Mouse (Mus musculus) frontal cortex, adult 2 months (tissue): ENCODE measurements at regions not wholly inside any gene's neighbourhood (a gene's known extent, or its start where the extent isn't known, plus 50 kb on each side); places are given as distances from the start of the nearest gene placed in this dataset.
A peak's percentile ranks its signal among the peaks of the same experiment; 100 is the strongest.

Experiments
- DNase-seq, 2 experiments: peaks; one replicate each; pipeline ENCODE4 v3.0.0; 2022; ENCODE audit warnings: low spot score in 1 of 2; ENCODE audit errors: extremely low spot score in 1 of 2

GRCm38 (mm10) chr2:57597694-57598358 lies 360.4 kb downstream of the Gpd2 start:
- no peak for DNase-seq

- no peak for DNase-seq
Measured at GRCm38 (mm10) chr2:57611599-57611998, 374.2 kb downstream of the Gpd2 start.

DNA sequence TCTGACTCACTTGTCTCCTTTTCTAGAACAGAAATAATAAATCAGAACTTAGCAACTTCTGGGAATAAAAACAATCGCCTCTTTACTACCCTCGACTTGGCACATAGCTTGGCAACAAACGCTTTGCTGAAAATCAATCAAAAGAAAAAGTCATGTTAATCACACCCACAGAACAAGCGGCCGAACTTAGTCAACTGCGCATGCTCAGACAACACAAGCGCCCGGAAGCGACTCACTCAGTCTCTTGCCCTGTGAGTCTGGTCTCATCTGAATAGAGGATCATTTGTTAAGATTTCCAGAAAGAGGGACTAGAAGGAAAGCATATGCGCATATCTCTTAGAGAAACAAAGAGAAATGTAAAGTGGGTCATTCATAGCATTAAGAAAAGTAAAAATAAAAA lies 375.8 kb downstream of the Gpd2 start:
- peak in 1 of 2 experiments; percentile 32 for DNase-seq

- DNase-seq: peak in 1 of 2 experiments; percentile 19
Measured at GRCm38 (mm10) chr2:57614587-57614991, 377.2 kb downstream of the Gpd2 start.

GRCm38 (mm10) chr2:57616525-57617225 lies 379.2 kb downstream of the Gpd2 start:
- DNase-seq: no peak

DNA sequence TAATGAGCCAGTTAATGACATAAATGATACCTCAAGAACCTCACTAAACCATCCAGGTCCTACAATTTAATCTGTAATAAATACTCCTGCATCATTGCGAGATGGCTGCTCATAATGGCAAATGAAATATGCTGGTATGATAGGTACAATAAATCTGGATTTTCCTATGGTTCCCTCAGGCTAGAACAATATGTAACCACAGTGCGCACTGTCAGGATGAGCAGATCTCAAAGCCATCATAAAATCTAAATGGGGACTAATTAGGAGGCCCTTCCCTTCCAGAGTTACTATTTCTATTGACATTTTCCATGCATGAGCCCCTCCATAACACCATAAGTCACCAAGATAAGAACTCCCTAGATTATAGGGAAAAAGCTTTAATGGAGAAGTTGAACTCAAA lies 379.8 kb downstream of the Gpd2 start:
- no peak for DNase-seq

DNA sequence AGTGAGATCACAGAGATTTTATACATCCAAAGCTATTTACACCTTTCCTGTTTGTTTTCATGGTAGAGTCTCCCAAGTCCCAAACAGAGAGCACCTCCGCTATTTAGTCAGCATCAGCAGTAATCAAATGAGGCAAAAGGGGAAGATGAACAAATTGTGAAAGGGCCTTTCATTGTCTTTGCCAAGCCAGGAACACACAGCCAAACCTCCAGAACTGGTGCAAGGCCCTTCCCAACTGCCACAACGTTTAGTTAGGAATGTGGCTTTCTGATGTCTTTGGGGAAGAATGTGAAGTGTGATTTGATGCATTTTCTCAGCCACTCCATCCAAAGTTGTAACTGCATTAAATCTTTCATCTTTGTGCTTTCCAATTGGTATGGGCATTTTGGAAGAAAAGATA lies 353.6 kb upstream of the Galnt5 start:
- DNase-seq: no peak

DNA sequence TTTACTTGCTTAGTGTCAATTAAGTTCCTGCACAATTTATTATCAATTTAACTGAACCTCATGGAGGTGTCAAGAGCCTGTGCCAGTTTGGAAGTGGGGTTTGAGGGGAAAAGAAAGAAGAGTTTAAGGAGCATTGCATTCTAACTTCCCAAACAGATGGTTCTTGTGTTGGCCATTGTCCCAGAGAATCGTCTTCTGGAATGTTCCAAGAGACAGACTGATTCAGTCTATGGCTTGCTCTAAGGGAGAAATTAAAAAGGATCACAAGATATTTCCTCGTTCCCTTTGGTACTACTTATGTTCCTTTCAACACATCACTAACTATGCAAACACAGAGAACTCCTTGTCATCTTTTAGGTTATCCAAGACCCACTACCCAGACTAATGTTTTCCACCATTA lies 353.1 kb upstream of the Galnt5 start:
- peak in 1 of 2 experiments; percentile 14 for DNase-seq

DNA sequence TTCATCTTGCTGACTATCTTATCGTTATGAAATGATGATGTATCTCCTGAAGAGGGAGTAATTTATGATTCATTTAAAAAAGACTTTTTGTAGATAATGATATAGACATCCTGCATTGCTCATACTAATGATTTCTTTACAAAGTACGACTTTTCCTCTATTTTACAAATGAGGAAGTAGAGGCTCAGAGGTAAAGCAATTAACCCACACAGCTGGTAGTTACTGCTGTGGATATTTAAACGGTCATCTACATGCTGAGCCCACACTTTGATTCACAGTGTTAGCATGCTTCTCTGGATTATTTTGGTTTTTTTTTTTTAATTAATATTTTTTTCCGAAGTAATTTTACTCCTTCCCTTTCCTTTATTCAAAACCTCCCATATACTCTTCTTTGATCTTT lies 348.7 kb upstream of the Galnt5 start:
- DNase-seq: no peak

- peak; percentile 19 to 23 for DNase-seq
Measured at GRCm38 (mm10) chr2:57657409-57657808, 340.3 kb upstream of the Galnt5 start.

- no peak for DNase-seq
Measured at GRCm38 (mm10) chr2:57661838-57662237, 335.8 kb upstream of the Galnt5 start.

- DNase-seq: no peak
Measured at GRCm38 (mm10) chr2:57672007-57672643, 325.6 kb upstream of the Galnt5 start.

GRCm38 (mm10) chr2:57689877-57690276 lies 307.8 kb upstream of the Galnt5 start:
- no peak for DNase-seq

DNA sequence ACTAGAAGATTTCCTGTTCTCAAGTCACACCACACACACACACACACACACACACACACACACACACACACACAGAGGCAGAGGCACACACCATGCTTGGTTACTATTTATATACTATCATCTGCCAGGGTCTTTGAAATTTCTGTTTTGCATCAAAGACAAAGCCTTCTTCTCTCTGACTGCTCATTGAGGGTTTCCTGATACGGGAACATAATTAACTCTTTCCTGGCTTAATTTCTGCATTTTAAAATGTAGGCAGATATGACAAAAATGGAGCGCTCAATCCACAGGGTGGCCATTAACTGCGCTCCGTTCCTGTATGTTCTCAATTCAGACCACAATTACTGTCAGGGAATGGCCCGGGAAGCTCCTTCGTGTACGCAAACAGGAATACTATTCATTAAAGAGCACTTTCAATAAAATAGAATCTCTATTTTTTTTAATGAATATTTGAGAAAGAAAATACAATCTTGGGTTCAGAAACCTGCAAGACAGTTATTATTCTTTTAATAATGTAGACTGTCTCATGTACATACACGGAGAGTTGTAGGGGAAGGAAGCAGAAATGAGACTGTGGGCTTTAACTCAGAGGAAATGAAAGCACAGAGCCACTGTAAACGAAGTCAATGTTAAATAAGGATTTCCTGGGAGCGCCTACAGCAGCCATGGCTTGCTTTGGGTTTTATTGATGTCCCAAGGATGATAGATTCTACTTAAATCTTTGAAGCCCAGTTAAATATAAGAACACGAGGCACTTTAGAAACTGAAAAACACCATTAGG lies 300.5 kb upstream of the Galnt5 start:
- DNase-seq: no peak

DNA sequence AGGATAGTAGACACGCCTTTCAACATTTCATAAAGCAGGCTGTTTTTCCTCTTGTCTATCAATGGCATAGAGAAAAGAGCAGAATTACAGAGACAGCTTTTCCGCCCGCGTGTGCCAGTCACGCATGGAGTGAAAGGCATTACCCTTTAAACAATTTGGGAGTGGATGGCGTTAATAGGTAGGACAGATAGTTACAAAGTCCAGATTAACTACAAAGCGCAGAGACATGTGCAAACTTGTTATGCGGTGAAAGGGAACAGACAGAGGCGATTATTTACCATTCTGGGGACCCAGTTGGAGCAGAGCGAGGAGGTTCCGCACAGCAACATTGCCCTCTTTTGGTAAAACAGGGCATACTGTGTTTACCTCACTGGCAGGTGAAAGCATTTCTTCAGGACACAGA lies 299.0 kb upstream of the Galnt5 start:
- peak in 1 of 2 experiments; percentile 69 for DNase-seq

DNA sequence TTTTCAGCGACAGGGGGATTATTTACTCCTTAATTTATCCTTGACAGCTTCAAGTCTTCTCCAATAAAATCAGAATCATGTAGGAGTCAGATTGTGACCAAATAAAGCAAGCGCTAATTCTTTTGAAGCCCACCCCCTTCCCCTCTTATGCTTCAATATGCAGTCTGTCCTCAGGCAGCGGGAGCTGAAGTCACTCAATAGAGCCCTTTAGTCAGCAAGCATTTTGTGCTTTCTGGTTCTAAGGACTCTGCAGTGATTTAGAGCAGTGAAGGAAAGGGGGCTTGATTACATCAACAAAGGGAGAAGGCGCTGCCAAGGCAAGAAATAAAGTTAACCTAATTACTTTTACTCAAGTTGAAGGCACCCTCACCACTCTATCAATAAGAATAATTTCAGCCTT lies 298.5 kb upstream of the Galnt5 start:
- no peak for DNase-seq

DNA sequence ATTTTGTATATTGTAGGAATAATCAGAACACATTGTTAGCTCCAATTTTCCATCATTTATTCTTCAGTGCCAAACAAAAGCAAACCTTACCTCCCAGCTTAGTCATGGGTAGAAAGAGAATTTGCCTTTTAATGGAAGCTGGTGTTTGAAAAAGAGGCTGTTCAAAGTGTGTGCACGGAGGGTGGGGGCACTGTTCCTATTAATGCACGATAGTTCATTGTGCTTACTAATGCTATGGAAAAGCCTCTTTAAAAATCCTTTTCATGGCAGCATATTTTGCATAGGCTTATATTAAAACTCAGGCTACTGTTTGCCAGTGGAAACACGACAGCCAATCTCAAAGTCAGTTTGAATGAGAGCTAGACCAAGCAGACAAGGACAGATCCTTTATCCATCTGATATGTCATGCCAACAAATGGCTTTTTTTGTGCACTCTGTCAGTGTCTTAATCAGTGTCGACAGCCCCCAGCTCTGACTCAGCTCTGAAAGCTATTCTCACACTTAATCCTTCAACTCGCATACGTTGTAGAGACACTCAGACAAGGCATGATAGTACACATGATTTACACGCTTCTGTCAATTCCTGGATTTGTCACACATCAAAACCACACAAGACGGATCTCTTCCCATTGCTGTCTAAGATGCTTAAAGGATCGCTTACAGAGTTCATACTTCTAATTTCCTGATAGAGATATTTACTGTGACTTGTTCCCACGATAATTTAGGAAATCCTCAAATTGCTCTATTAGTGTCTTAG lies 280.8 kb upstream of the Galnt5 start:
- DNase-seq: no peak
